Mouse (Mus musculus) stomach, embryonic 14.5 days (tissue): ENCODE data around the gene Tmem44. TPM values are rescaled to one million over a fixed set of nuclear protein-coding genes. Genes with fewer than 3 reads are reported as not detected.

Experiments
- ATAC-seq: fragments of 200-750 bp; cut with Nextera tagmentation; 2 replicates; pipeline ENCODE4 v1.8.0; 2017; ENCODE audit warnings: low read depth, moderate TSS enrichment; ENCODE audit not compliant: insufficient number of reproducible peaks, insufficient read depth, low FRiP score
- H3K27ac ChIP-seq: fragments of 300-500 bp; sonication (generic); 2 replicates; pipeline ENCODE4 v1.5.1; 2014; ENCODE audit warnings: mild to moderate bottlenecking, low read length, moderate library complexity, mixed read lengths
- H3K27me3 ChIP-seq: fragments of 300-500 bp; sonication (generic); 2 replicates; pipeline ENCODE4 v1.6.1; 2014; ENCODE audit warnings: low read length, control low read depth, mixed read lengths; ENCODE audit not compliant: control insufficient read depth, insufficient read depth
- H3K36me3 ChIP-seq: fragments of 300-500 bp; sonication (generic); 2 replicates; pipeline ENCODE4 v1.6.1; 2014; ENCODE audit warnings: mild to moderate bottlenecking, control low read depth, low read length, moderate library complexity, mixed read lengths; ENCODE audit not compliant: control insufficient read depth, insufficient read depth
- H3K4me1 ChIP-seq: fragments of 300-500 bp; sonication (generic); 2 replicates; pipeline ENCODE4 v1.6.1; 2014; ENCODE audit warnings: low read length, control low read depth, mixed read lengths; ENCODE audit not compliant: control insufficient read depth, insufficient read depth
- H3K4me2 ChIP-seq: fragments of 300-500 bp; sonication (generic); replicated peaks from 2 replicates; pipeline ENCODE4 v1.6.1; 2014; ENCODE audit warnings: low read depth, low read length, control low read depth
- H3K4me3 ChIP-seq: fragments of 300-500 bp; sonication (generic); 2 replicates; pipeline ENCODE4 v1.5.1; 2014; ENCODE audit warnings: low read depth, low read length, control low read depth
- H3K9ac ChIP-seq: fragments of 300-500 bp; sonication (generic); replicated peaks from 2 replicates; pipeline ENCODE4 v1.6.1; 2014; ENCODE audit warnings: low read depth, mild to moderate bottlenecking, control low read depth, low read length, moderate library complexity, mixed read lengths
- H3K9me3 ChIP-seq: fragments of 300-500 bp; sonication (generic); 2 replicates; pipeline ENCODE4 v1.6.1; 2016; ENCODE audit warnings: low read depth, low read length, control low read depth; ENCODE audit not compliant: control insufficient read depth
- WGBS: fragments of 180-500 bp; shearing (Covaris S2); extraction: QIAGEN DNeasy Blood & Tissue Kit; methylation state at CpG from one replicate; pipeline ENCODE4 v1.1.7; 2014; 5-methylcytosine and 5-hydroxymethylcytosine counted together
- polyA plus RNA-seq: library from polyadenylated mRNA; unstranded; fragments of >200 nt; fragmentation: Nextera tagmentation; extraction: Ambion mirVana; gene quantifications from 2 replicates; pipeline ENCODE4 v1.2.1, GENCODE M21; 2014

Gene Tmem44
- polyA plus RNA-seq, 1 experiment from 2014 or later: 15.2 TPM

- Histone ChIP-seq H3K4me2 (peak within 1 kb of the TSS; percentile 66), H3K9me3 (no peaks in the 10 kb centered on the region), H3K36me3 (peaks cover 19% of the 10 kb centered on the region), H3K4me1 (no peaks in the 10 kb centered on the region; the same call in 1 of the 2 replicates), H3K4me3 (peak within 1 kb of the TSS; percentile 65), H3K27ac (peak within 1 kb of the TSS; percentile 69; the same call in 1 of the 2 replicates), H3K9ac (peak within 1 kb of the TSS; percentile 66), H3K27me3 (no peaks in the 10 kb centered on the region)
- peak; percentile 94 for ATAC-seq
- 3% methylated on average over 35 of the region's 35 CpGs for WGBS
Observed at GRCm38 (mm10) chr16:30587494-30588327, 37.1 kb upstream of the Tmem44 start, which contains the start of gene Lsg1. Gene Lsg1, minus strand, starts transcription at chr16:30587592.

DNA sequence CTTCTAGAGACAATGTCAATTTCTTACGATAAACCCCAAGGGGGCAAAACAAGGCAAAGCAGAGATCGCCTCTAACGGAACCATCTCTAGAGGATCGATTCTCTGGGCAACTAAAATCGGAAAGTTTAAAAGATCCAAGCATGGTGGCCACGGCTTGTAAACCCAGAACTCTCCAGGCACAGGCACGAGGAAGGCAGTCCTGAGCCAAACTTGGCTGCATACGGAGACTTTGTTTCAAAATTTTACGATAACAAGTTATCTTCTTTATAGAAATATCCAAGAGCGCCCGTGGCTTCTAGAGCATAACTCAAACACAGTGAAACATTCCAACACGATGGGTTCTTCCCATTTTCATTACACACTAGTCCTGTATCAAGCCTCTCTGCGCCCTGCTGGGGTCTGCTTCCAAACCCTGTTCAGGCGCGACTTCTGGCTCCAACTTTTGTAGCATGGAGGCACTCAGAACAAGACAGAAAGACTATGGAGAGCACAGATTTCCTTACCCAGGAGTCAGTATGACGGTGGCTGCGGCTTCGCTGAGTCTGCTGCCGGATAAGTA is 36.4 kb upstream of the Tmem44 start:
- WGBS: 3% methylated on average over 19 of the region's 19 CpGs
- Histone ChIP-seq H3K4me3 (peak overlapping the region; percentile 65), H3K9ac (peak overlapping the region; percentile 66), H3K36me3 (peaks cover 26% of the 10 kb centered on the region), H3K4me2 (peak overlapping the region; percentile 66), H3K4me1 (no peaks in the 10 kb centered on the region; the same call in 1 of the 2 replicates), H3K27me3 (no peaks in the 10 kb centered on the region), H3K27ac (peak overlapping the region; percentile 69; the same call in 1 of the 2 replicates), H3K9me3 (no peaks in the 10 kb centered on the region)
- ATAC-seq: no peak

GRCm38 (mm10) chr16:30580765-30581164 is 30.1 kb upstream of the Tmem44 start:
- no peak for ATAC-seq
- Histone ChIP-seq H3K4me2 (no peak overlapping the region), H3K27me3 (no peaks in the 10 kb centered on the region), H3K36me3 (peaks cover 80% of the 10 kb centered on the region), H3K9me3 (no peaks in the 10 kb centered on the region), H3K4me1 (no peaks in the 10 kb centered on the region), H3K27ac (no peak overlapping the region), H3K9ac (no peak overlapping the region), H3K4me3 (no peak overlapping the region)
- WGBS: 92% methylated on average over 5 of the region's 5 CpGs

DNA sequence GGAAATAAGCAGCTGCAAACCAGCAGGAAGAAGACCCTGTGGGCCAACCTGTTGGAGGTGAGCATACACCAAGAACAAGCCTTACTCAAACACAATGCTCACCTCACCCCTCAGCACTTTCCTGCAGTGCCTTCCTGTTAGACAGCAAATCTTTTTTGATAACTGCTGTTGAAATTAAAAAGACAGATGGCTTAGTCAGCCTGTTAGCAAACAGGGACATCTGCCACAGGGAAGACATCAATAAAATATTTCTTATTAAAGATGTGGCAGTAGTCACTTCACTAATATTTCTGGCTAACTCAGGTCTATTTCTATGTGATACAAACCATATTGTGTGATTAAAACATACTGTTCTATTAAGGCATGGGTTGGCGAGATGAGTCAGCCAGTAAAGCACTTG is 25.8 kb upstream of the Tmem44 start:
- Histone ChIP-seq H3K27ac (no peak overlapping the region), H3K4me2 (no peak overlapping the region), H3K4me3 (no peak overlapping the region), H3K27me3 (no peaks in the 10 kb centered on the region), H3K36me3 (peaks cover 75% of the 10 kb centered on the region), H3K4me1 (no peaks in the 10 kb centered on the region), H3K9ac (no peak overlapping the region), H3K9me3 (no peaks in the 10 kb centered on the region)
- 92% methylated on average over 1 of the region's 1 CpGs for WGBS
- ATAC-seq: no peak

GRCm38 (mm10) chr16:30575815-30576214 is 25.2 kb upstream of the Tmem44 start:
- Histone ChIP-seq H3K9ac (no peak overlapping the region), H3K27ac (no peak overlapping the region), H3K27me3 (no peaks in the 10 kb centered on the region), H3K4me3 (no peak overlapping the region), H3K4me2 (no peak overlapping the region), H3K36me3 (peaks cover 76% of the 10 kb centered on the region), H3K4me1 (no peaks in the 10 kb centered on the region), H3K9me3 (no peaks in the 10 kb centered on the region)
- ATAC-seq: no peak
- WGBS: 86% methylated on average over 7 of the region's 7 CpGs

GRCm38 (mm10) chr16:30572239-30572638 is 21.6 kb upstream of the Tmem44 start:
- 36% methylated on average over 4 of the region's 4 CpGs for WGBS
- H3K4me2 ChIP-seq: no peak overlapping the region
- H3K27me3 ChIP-seq: no peaks in the 10 kb centered on the region

GRCm38 (mm10) chr16:30571378-30571777 is 20.7 kb upstream of the Tmem44 start:
- Histone ChIP-seq H3K4me1 (no peaks in the 10 kb centered on the region), H3K4me2 (no peak overlapping the region), H3K4me3 (no peak overlapping the region), H3K27me3 (no peaks in the 10 kb centered on the region), H3K36me3 (peaks cover 79% of the 10 kb centered on the region), H3K9me3 (no peaks in the 10 kb centered on the region), H3K9ac (no peak overlapping the region), H3K27ac (no peak overlapping the region)
- 94% methylated on average over 5 of the region's 5 CpGs for WGBS
- no peak for ATAC-seq

More at GRCm38 (mm10) chr16:30572239-30572638, 21.6 kb upstream of the Tmem44 start:
- Histone ChIP-seq H3K9ac (no peak overlapping the region), H3K4me3 (no peak overlapping the region), H3K27ac (no peak overlapping the region), H3K4me1 (no peaks in the 10 kb centered on the region), H3K36me3 (peaks cover 80% of the 10 kb centered on the region), H3K9me3 (no peaks in the 10 kb centered on the region)
- no peak for ATAC-seq

- Histone ChIP-seq H3K27ac (no peak overlapping the region), H3K36me3 (peaks cover 74% of the 10 kb centered on the region), H3K27me3 (no peaks in the 10 kb centered on the region), H3K9me3 (no peaks in the 10 kb centered on the region), H3K9ac (no peak overlapping the region), H3K4me3 (no peak overlapping the region), H3K4me2 (no peak overlapping the region), H3K4me1 (no peaks in the 10 kb centered on the region)
- ATAC-seq: no peak
- 92% methylated on average over 4 of the region's 4 CpGs for WGBS
Observed at GRCm38 (mm10) chr16:30570173-30570572, 19.5 kb upstream of the Tmem44 start.
